Mouse (Mus musculus): ENCODE data around the gene Mgmt. TPM values are rescaled to one million over a fixed set of nuclear protein-coding genes. Genes with fewer than 3 reads are reported as not detected.

The Mgmt gene
- polyA plus RNA-seq, 2 experiments from 2014 or later = 6.1 to 6.7 TPM

DNA sequence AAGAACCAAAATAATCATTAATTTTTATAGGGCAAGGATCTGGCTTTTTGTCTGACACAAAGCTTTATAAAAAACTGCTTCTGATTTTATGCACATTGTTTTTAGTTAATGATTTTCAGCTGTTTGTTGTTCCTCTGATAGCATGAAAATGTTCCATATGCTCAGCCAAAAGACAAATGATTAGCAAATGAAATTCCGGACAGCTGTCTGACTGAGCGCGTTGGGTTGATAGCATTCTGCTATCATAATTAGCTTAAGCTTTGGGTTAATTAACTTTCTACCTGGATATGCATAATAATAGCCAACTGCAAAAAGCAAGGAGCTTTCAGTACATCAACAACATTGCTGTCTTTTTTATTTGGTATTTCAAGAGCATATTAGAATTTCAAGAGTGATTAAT, 108.0 kb downstream of the Mgmt start:
- no peak for ATAC-seq

DNA sequence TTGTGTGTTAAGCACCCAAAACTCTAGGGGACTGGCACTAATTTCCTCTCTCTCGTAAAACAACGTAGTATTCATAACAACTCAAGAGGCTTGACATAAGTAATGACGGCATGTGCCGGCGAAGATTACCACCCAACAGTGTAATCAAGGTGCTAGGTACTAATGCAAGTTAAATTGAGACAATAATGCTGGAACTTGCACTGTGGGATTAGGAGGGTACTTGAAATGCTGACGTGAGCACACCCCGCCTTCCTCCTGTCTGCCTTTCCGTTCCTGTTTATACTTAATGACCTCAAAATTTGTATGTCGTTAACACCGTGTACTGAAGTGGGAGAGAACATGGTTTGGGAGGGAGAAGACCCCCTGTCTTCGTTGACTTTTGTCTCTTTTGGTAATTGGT, 110.9 kb downstream of the Mgmt start:
- no peak for ATAC-seq

DNA sequence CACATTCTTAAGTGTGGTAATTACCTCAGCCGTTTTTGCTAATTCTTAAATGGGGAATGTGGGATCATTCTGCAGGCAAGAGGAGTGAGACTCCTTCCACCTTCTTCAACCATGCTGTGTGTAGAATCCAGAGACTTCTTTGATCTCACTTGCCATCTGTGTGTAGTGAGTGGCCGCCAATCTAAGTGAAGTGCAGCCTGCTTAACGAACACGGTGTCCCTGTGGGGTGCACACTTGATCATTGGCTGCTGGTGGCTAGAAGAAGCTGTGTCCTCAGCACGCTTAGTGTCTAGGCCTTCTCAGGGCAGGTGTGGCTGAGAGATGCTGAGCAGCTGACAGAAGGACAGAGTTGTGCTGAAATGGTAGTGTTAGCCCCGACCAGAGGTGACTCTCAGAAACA, 113.9 kb downstream of the Mgmt start:
- ATAC-seq = no peak

DNA sequence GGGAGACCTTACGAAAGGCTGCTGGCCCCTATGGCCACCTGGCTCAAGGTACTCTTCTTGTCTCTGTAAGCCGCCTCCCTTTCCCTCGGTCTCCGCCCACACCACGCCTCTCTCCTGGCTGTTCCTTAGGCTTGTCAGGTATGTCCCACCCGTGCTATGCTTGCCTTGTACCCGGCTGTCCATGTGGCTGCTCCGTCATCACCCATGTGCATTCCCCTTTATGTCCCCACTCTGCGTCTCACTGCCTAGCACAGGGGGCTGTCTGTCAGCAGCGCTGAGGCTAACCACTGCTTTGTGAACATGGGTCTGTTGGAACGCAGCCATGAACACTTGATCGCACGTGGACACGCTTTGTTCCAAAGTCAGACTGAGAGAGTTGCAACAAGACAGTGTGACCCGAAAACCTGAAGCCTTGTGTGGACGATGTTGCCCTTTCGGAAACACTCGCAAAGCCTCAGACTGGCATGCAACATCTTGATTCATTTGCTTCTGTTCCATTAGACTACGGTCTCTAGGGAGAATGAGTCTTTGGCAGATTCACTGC, 115.4 kb downstream of the Mgmt start:
- ATAC-seq = no peak

DNA sequence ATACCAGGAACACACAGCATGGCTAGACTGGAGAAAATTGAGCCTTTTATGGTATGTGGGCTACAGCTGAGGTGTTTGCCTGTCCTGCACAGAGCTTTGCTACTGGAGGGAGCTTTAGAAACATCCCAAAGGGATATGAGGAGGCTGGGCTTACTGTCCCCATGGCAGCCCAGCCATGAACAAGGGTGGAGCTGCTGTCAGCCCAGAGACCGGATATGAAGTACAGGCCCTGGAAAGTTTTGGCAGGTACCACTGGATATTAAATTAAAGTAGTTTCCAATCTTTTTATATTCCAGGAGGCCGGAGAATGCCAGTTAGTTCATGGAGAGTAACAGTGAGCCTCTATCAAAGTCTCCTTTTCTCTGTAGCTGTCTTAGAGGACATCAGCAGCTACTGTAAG, 116.0 kb downstream of the Mgmt start:
- no peak for ATAC-seq

- ATAC-seq = no peak
Observed at GRCm38 (mm10) chr7:137012687-137013086, 118.3 kb downstream of the Mgmt start.

DNA sequence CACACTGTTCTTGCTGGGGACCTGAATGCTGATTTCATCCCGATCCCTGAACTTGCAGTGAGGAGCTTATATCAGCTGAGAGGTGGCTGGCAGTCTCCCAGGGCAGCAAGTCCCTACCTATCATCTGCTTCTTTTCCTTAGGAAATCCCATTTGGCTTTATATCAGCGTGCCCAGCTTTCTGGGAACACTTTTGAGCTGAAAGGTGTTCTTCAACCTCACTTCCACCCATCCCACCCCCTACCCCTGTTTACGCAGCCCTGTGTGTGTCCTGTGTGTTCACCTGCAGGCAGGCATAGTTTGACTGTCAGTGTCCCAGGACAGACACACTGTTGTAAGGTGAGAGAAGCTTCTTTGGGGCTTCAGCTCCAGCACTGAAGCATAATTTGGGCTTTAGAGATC, 119.0 kb downstream of the Mgmt start:
- ATAC-seq = no peak

- ATAC-seq = no peak
Observed at GRCm38 (mm10) chr7:137018614-137019013, 124.2 kb downstream of the Mgmt start.

- no peak for ATAC-seq
Observed at GRCm38 (mm10) chr7:137020195-137020594, 125.8 kb downstream of the Mgmt start.

- ATAC-seq = no peak
Observed at GRCm38 (mm10) chr7:137030789-137031188, 136.4 kb downstream of the Mgmt start.

DNA sequence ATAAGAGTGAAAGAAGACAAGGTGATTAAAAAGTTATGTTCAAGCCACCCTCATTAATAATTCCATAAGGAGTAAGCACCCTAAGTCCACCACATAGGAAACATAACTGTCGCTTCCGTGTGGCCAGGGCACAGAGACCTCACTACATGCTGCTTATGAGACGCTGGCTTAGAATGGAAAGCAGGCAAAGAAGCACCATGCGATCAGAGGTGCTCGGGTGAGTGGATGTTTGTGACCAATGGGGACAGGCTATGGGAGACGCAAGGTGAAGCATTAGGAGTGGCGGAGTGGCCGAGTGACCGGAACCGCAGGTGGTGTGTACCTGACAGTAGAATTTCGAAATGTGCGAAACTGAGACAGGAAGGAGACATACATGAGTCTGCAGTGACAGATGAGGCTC, 138.8 kb downstream of the Mgmt start:
- ATAC-seq = no peak

DNA sequence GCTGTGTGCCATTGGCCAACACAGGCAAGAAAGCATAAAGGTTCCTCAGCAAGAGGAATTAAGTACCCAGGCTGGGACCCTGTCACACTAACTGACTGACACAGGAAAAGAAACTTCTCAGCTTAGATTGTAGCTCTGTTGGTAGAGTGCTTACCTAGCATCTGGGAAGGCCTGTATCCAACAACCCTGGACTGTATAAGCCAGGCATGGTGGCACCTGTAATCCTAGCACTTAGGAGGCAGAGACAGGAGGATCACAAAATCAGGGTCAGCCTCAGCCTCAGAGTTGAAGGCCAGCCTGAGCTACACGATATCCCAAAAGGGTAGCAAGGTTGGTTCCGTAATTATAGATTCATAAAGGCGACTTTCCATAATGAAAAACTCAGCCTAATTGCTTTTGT, 140.6 kb downstream of the Mgmt start:
- ATAC-seq = no peak

DNA sequence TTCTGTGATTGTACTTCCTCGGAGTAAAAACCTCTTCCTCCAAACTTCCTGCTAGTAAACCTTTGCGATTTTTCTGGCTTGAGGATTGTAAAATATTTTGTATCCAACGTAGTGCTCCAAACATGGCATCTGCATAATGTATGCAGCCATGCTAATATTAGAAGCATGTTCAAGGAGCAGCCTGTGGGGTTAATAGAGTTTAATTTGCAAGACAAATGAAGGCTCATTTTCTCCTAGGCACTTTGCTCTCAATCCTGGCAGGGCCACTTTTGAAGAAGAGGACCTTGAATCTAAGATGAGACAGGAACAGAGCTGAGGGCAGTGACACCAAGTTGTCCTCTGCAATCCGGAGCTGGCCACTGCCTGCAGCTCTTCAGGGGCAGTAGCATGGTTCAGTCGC, 141.5 kb downstream of the Mgmt start:
- no peak for ATAC-seq

DNA sequence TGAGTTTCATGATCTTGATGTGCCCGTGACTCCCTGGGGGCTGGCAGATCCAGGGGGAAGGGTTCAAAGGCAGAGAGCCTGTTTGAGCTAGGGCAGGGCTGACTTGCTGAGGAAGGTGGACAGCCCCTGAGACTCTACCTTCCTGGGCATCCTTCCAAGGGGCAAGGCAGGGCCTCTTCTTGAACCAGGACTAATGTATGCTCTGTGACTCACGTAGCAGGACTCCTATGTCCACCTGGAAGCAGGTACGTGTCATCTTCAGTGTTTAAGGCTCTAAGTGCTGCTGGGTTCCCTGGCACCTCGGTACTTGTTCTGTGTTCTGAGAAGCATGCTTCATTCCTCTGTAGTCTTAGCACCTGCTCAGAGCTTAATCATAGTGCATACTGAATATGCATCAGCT, 143.1 kb downstream of the Mgmt start:
- no peak for ATAC-seq

DNA sequence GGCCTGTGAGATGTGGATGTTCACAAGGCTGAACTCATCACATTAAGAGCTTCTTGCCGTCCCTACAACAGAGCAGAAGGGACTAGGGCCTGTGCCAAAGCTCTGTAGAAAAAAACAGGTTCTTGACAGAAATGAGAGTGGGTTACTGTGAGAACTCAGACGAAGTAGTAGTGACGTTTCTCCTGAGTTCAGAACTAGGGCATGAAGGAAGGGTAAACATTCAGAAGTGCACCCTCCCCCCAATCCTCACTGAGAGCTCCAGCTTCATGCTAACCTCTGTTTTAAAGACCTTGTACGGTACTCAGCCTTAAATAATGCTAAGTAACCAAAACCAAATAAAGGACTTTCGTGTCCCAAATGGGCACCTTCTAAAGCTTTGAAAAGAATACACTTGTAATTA, 143.5 kb downstream of the Mgmt start:
- no peak for ATAC-seq

GRCm38 (mm10) chr7:137038311-137038945, 144.0 kb downstream of the Mgmt start:
- no peak for ATAC-seq

- no peak for ATAC-seq
Observed at GRCm38 (mm10) chr7:137038946-137039320, 144.5 kb downstream of the Mgmt start.

GRCm38 (mm10) chr7:137040646-137041045, 146.2 kb downstream of the Mgmt start:
- no peak for ATAC-seq

- ATAC-seq = no peak
Observed at GRCm38 (mm10) chr7:137046891-137047290, 152.5 kb downstream of the Mgmt start.

GRCm38 (mm10) chr7:137048086-137048922, 153.9 kb downstream of the Mgmt start:
- no peak for ATAC-seq

DNA sequence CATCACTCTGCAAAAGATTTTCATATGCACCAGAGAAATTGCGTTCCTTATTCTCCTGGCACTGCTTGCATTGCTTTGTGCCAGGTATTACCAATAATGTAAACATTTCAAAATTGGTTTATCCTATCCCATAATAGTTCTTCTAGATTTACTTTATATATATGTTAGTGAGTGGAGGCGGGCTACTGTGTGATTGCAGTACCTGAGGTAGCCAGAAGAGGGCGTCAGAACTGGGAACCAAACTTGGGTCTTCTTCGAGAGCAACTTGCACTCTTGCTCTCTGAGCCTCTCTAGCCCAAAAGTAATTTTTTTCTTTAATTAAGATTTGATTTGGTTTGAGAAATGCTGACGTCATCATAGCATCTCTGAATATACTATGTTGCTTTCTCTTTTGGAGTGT, 159.9 kb downstream of the Mgmt start:
- no peak for ATAC-seq

DNA sequence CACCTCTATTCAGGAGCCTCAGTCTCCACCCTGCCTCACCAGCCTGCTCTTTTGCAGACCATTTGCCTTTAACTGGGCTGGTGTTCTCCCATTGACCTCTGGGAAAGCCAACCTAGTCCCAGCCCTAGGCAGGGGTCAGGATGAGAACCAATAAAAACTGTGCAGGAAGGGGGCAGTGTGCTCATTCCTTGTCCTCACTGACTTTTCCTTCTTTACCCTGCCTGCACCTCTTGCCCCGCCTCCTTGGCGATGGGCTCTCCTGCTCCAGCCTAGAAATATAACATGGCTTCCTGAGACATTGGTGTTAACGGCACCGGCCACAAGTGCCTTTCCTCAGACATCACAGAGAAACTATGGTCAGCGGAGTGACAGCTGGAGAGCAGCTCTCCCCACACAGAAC, 161.7 kb downstream of the Mgmt start:
- no peak for ATAC-seq

- no peak for ATAC-seq
Observed at GRCm38 (mm10) chr7:137060488-137060887, 166.1 kb downstream of the Mgmt start.

- ATAC-seq = no peak
Observed at GRCm38 (mm10) chr7:137061109-137061508, 166.7 kb downstream of the Mgmt start.

All from activated CD4-positive, CD25-positive, alpha-beta regulatory T cell, adult 4 months (primary cell).